Mouse (Mus musculus) hematopoietic stem cell, adult 5-6 weeks (primary cell): Measurements from ENCODE around the gene Clec16a. TPM values are rescaled to one million over a fixed set of nuclear protein-coding genes. Genes with fewer than 3 reads are reported as not detected.

Experiments
- ATAC-seq, 2 experiments: fragments of 125-278 bp in 1 of 2; replicated peaks in 1 of 2; 2 replicates each; pipeline ENCODE4 v1.8.0; 2016 to 2017; ENCODE audit warnings: inconsistent platforms in 2 of 2, mild to moderate bottlenecking in 2 of 2, moderate number of reproducible peaks in 2 of 2, low read depth in 1 of 2, moderate TSS enrichment in 1 of 2; ENCODE audit not compliant: low FRiP score in 2 of 2, poor library complexity in 2 of 2, severe bottlenecking in 2 of 2, insufficient read depth in 1 of 2, low TSS enrichment in 1 of 2
- total RNA-seq: library from RNA; stranded (forward); fragments of 172-1452, 232-1000 nt; gene quantifications from 2 replicates; pipeline ENCODE4 v1.2.3, GENCODE M21; 2017

The Clec16a gene
- total RNA-seq, 1 experiment from 2014 or later = 15.0 TPM

DNA sequence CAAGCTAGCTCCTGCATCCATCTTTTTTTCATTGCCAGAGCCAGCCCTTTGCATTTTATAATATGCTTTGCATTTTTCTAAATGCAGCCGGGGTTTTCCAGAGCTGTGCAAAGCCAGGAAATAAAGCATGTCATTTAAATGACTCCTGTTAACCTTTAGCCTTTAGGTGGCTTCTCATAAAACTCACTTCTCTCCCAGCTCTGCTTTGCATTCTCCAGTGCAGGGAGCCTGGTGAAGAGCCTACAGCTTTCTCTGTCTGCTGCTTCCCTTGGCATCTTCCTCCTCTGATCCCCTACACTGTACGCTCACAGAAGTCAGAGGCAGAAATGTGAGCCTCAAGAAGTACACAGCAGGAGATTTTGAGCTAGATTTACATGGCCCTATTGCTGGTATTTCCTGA is 111.3 kb downstream of the Clec16a start:
- no peak for ATAC-seq

DNA sequence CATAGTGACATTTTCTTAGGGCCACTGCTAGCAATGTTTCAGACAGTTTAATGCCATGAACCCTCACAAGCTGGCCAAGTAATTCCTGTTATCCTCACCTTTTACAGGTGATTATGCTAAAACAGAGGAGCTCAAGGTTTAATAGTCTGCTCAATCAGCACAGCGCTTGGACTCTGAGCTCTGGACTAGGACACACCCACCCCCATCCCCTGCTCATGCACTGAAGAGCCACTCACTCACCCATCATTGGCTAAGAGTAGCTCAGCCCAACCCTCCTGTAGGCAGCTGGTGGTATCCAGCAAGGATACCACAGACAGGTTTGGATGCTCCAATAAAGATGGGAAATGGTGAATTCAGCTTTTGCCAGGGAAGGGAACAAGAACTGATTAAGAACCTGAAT is 111.8 kb downstream of the Clec16a start:
- no peak for ATAC-seq

DNA sequence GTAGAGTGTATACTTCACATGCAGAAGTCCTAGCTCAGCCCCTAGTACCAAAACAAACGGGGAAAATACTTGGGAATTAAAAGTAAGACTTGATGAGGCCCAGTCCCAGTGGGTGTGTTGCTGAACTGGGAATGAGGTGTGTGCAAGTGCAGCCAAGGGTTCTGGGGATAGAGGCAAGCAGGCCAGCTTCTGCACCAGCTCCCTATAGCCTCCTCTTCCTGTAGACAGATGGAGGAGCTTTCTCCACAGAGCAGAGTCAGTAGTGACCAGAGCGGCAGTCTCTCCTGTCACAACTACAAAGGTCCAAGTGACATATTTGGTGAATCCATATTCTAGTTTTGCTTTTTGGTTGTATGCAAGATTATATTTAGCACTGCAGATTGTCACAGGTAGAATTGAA is 114.1 kb downstream of the Clec16a start:
- ATAC-seq = no peak

DNA sequence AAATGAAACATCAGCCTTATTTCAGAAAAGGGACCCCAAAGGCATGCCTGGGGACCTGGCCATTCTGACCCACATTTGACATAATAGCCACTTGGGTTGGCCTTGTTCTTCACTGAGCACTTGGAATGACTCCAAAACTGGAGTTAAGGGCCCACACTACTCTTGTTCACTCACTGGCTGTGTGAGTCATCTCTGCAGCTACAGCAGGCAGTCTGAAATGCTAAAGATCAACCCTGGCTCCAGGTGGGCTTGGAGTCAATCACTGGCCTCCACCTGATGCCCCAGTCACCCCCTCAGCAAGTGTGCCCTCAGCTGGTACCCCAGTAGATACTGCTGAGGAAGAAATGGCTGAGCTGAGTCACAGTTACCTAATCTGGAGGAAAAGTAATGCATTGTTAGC is 115.4 kb downstream of the Clec16a start:
- no peak for ATAC-seq

DNA sequence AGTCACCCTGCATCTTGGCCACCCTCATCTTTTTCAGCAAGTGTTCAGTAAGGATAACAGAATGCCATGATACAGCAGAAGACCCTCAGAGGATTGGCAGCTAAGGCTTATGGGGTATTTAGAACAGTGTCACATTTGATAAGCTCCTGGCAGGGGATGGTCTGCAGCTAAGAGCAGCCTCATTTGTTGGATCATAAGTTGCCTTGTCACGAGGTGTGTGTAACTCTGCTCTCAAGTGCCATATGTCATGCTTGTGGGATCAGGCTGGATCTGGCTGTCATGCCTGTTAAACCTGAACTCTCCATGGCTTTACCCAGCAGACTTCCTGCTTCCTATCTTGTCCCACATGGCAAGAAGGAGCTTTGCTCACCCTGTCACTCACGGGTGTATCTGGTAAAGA is 116.2 kb downstream of the Clec16a start:
- no peak for ATAC-seq

DNA sequence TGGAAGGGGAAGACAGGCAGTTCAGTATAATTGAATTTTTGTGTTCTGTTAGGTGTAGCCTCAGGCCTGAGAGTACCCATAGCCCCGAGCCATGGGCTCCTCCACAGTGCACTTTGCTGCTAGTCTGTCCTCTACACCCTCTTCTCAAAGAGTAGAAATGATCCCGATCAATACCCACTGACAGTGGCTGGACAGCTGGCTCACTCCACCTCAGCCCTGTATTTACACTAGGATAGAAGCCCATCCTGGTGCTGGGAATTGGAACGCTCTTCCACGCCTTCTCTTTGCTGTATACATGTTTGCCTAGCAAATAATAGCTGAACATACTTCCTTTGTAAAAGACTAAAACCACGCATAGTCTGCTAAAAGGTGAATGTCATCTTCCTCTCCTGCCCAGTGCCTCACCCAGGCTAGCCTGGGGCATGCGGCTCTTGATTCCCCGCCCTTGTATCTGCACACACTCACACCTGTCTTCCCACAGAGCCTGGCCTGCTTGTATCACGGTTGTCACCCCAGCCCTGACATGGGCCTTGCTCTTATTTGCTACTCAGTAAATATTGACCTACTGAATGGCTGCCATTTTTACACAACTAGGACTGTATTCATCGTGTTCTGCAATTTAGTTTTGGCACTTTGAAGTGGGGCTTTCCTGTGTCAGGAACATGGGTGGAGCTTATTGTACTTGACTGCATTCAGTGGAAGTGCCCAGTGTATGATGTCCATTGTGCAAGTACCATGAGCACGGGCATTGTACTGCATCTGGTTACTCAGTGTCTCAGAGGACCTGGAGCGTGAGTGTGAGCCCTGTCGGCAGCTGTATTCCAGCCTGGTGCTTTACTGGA is 119.0 kb downstream of the Clec16a start:
- ATAC-seq = no peak

DNA sequence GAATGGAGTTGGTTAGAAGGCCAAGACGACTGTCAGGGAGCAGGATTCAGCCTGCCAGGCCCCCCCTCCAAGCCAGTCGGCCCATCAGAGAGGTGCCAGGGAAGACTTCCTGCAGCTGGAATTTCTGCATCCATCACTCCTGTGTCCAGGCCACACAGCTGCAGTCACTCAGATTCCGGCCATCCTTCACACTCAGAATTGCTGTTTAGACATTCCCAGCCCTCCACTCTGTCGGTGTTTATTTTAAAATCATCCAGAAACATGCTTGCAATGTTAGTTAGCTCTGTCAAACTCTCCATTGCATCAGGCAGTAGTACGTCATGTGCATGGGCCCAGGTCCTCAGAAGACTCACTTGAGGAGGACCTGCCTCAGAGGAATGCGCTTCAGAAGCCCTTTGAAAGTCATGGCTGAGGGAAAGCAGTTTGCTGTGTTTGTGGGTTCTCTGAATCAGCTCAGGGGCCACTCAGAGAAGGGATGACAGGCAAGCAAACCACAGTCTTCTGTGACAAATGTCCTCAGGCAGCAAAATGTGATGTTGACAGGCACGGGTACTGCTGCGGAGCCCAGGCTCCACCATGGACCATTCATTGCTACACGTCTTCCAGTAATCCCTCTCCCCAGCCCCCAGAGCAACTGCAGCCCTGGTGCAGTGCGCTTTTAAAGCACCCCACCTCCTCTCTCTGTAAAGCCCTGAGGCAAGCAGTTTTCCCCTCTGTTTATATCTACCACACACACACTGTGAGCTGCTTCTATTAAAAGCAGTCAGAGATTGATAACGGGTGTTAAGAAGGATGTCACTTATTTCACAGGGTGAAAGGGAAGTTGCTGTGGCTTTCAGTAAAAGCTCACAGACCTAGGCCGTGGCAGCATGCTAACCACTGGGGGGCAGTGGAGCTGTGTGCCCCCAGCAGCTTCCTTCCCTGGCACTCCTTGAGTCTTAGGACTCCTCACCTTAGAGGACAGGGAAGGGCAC is 120.1 kb downstream of the Clec16a start:
- peak; percentile 83 to 90 for ATAC-seq

DNA sequence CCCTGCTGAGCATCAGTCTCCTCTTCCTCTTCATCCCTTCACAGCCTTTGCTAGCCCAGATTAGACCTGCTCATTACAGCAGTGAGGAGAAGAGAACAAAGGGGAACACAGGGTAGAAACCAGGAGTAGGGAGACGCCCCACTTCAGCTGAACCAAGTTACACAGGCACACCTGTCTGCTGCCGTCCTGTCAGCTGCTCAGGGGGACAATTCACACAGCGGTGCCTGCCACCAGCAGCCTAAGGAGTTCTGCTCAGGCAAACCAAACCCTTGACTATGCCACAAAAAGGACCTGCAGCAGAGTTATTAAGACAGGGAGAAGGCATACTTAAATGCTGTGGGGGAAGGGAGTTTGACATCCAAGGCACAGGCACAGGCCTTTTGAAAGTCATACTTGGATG is 121.6 kb downstream of the Clec16a start:
- ATAC-seq = no peak

DNA sequence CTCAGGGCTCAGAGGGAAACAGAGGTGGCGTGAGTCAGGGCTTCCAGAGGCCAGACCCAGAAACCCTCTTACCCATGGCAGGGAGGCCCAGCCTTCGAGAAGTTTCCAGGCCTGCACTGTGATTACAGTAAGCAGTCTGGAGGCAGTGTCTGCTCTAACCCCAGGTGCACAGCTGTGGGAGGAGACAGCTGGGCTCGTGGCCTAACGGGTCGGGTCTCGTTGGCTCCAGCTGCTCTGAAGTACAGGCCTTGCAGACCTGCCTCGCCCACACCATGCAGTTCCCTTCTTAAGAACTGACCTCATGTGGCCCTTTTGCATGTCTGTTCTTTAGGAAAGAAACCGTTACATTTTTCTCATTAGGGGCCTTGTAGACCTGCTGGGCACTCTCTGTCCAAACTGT is 123.3 kb downstream of the Clec16a start:
- ATAC-seq = 0 out of 4 replicates have a peak, but pooled peaks of 1 of the 2 experiments have one; percentile 24

DNA sequence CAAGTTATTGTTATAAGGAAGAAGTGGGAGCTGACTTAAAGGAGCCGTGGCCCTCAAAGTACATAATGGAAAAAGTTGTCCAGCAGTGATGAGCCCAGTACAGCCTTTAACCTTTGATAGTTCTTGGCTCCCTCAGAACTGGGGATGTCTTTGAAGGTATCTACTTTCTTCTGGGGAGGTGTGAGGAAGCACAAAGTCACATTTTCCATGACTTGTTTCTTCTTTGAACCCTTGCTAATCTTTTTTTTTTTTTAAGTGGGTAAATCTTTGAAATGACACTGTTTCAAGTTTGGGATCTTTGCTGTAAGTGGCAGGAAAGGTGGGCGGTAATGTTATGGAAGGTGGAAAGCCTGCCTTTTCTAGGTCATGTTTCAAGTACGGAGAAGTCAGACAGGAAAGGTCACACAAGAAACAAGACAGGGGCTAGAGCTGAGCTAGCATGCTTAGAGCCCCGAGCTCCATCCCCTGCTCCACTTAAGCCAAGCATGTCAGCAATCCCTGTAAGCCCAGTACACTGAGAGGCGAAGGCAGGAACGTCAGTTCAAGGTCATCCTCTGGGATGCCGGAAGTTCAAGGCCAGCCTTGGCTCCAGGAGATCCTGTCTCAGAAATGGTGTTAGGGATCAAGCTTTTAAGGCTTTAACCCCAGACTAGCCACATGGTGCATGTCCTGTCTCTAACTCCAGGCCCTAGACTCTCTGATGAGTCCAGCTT is 124.0 kb downstream of the Clec16a start:
- ATAC-seq = no peak

DNA sequence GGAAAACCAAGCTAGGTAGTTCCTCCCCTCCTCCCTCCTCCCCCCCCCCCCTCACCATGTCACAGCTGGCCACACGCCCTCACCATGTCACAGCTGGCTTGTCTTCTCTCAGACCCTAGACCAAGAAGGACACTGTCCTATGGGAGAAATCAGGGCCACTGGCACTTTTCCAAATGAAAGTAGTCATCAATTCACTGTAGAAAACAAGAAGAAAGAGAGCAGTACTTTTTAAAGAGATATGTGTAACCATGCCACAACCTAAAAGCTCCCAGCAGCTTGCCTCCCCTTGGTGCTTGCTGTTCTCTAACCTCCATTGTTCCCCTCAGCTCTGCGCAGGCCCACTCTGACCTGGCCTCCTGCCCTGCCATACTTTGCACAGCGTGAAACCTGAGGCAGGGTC is 124.8 kb downstream of the Clec16a start:
- no peak for ATAC-seq

DNA sequence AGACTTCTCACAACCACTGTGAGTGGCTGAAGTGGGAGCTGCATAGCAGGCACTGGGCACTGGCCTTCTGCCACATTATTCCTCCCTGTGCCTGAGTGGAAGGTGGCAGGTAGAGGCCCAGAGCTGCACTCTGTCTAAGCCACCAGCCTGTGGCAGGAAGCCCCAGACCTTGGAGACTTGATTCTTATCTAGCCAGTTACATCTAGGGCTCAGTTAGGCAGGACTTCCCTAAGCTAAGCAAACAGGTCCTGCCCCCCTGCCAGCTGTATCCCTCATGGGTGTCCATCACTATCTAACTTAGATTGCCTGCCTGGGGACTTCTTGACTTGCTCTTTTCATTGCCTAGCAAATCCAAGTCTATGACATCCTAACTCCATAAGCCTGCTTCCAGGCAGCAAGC is 127.4 kb downstream of the Clec16a start:
- ATAC-seq = peak; percentile 60 to 79

DNA sequence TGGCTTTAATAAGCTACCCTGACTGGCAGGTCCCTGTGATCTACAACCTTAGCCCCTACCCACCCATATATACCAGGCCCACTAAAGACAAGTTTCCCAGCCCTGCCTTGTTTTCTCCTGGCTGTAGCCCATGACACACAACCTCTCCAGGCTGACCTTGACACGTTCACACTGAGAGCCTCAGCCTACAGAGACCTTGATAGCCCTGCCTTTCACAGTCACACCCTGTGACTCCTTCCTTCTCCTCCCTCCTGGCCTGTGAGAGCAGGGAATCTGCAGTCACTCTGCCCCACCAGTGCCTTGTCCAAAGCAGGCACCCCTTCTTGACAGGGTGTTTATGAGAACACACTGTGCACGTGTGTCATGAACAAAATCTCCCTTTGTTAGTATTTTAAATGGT is 128.9 kb downstream of the Clec16a start:
- ATAC-seq = no peak

DNA sequence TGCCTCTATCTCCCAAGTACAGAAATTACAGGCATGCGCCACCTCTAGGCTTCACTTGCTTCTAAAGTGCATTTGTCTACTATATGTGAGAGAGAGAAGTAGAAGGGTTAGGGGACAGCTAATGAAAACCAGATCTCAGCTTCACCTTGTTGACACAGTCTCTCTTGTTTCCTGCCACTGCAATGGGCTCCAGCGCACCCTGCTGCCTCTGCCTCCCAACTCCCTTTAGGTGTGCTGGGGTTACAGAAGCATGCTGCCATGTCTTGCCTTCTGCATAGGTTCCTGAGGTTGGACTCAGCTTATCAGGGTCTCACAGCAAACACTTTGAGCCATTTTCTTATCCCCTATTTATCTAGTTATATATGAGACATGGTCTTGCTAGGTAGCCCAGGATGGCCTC is 129.8 kb downstream of the Clec16a start:
- no peak for ATAC-seq

DNA sequence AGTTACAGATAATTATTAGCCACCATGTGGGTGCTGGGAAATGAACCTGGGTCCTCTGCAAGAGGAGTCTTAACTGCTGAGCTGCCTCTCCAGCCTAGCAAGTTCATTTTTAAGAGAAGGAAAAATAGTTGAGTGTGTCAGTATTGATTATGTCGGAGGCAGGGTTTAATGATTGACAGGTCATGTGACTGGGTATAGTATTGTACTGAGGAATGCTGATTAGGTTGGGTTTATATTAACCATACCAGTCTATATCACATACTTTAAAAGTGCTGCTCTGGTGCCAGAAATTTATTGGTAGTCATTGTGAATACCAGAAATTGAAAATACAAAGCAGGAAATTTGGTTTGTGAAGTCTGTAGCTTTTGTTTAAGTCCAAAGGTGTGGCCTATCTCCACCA is 130.5 kb downstream of the Clec16a start:
- no peak for ATAC-seq

DNA sequence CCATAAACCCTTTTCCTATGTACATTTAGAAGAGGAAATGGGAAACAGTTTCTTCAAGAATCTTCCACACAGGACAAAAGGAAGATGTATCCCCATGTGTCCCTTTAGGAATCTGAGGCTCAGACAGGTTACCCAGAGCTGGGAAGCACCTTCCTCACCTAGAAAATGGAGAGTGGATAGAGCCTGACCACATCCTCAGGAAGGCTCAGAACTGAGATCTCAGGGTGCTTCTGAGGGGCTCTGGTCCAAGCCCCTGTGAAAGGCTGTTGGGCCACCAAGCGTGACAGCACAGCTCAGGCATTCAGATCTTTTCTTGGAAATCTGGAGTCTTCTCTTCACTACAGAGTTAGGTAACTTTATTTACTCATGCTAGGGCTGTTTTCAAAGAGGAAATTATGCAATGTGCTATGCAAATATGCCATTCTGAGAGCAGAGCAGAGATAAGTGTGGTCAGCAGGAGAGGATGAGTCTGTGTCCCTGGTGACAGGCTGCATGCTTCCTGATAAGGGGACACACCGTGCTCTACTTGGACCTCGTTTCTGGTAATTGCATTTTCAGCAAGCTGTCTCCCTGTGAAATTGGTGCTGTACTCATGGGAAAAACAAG is 131.4 kb downstream of the Clec16a start:
- peak in 1 of 2 experiments; percentile 41; a peak in 1 of 4 replicates for ATAC-seq

DNA sequence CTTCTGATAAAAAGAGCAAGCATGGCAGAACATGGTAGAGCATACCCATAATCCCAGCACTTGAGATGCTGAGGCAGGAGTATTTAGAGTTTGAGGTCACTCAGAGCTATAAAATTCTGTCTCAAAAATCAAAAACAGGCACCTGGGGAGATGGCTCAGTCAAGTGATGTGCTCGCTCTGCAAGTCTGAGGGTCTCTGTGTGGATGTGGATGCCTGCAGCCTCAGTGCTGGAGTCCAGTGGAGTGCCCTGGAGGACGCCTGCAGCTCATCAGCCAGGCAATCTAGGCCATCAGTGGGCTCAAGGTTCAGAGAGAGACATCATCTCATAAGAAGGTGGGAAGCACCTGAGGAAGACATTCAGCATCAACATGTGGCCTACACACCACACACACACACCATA is 137.4 kb downstream of the Clec16a start:
- ATAC-seq = no peak
